Mouse (Mus musculus): ENCODE results near the gene Rnf183. TPM values are rescaled to one million over a fixed set of nuclear protein-coding genes. Genes with fewer than 3 reads are reported as not detected.
A peak's percentile ranks its signal among the peaks of the same experiment; 100 is the strongest.

Rnf183 gene
- total RNA-seq, 1 experiment: 0.89 TPM

- TF ChIP-seq CHD2 (IDR thresholded peaks at IDR 0.05; ENCODE audit: low read depth, low read length): no peak
- no peak for TF ChIP-seq ZC3H11A (IDR thresholded peaks at IDR 0.05; ENCODE audit: borderline replicate concordance, low read depth, low read length)
- no peak for TF ChIP-seq ZNF384 (IDR thresholded peaks at IDR 0.05; ENCODE audit: low read depth, low read length)
- TF ChIP-seq MAFK (IDR thresholded peaks at IDR 0.05; ENCODE audit: insufficient read depth, low read depth, low read length): no peak
- TF ChIP-seq HCFC1 (IDR thresholded peaks at IDR 0.05; ENCODE audit: borderline replicate concordance, insufficient read depth, low read length): no peak
- in situ Hi-C loops (cut with MboI; ENCODE audit: low sequenced_read_pairs in 2 of 2, unreplicated experiment in 2 of 2): no loop called here
Measured at GRCm38 (mm10) chr4:62418448-62418847, 16.6 kb downstream of the Rnf183 start.

GRCm38 (mm10) chr4:62411606-62412005 is 23.4 kb downstream of the Rnf183 start:
- H3K9ac ChIP-seq (ENCODE audit: insufficient read depth, low read depth, low read length, poor library complexity, severe bottlenecking): no peak overlapping the region

More at GRCm38 (mm10) chr4:62418448-62418847, 16.6 kb downstream of the Rnf183 start:
- Histone ChIP-seq H3K9ac (ENCODE audit: insufficient read depth, low read depth, low read length, poor library complexity, severe bottlenecking) (no peak overlapping the region), H3K27ac (ENCODE audit: insufficient read depth, low read depth, low read length, poor library complexity, severe bottlenecking) (no peak overlapping the region), H3K36me3 (ENCODE audit: control insufficient read depth, insufficient read depth, low read length, poor library complexity, severe bottlenecking) (peaks cover 60% of the 10 kb centered on the region), H3K4me3 (ENCODE audit: insufficient read depth in 1 of 2, low read depth in 1 of 2, low read length in 2 of 2, poor library complexity in 1 of 2, severe bottlenecking in 1 of 2) (no peak overlapping the region), H3K4me1 (ENCODE audit: control insufficient read depth in 2 of 2, insufficient read depth in 2 of 2, low read length in 2 of 2, poor library complexity in 1 of 2) (no peaks in the 10 kb centered on the region), H3K9me3 (ENCODE audit: control insufficient read depth, insufficient read depth, low read depth, low read length) (no peaks in the 10 kb centered on the region)
- no peak for DNase-seq (ENCODE audit: low read depth, low spot score)

GRCm38 (mm10) chr4:62410325-62410724 is 24.7 kb downstream of the Rnf183 start:
- DNase-seq (ENCODE audit: low read depth, low spot score): no peak
- H3K4me3 ChIP-seq (ENCODE audit: insufficient read depth in 1 of 2, low read depth in 1 of 2, low read length in 2 of 2, poor library complexity in 1 of 2, severe bottlenecking in 1 of 2): no peak overlapping the region; a peak in 1 of 4 replicates
- TF ChIP-seq HCFC1 (IDR thresholded peaks at IDR 0.05; ENCODE audit: borderline replicate concordance, insufficient read depth, low read length) (no peak), MAFK (IDR thresholded peaks at IDR 0.05; ENCODE audit: insufficient read depth, low read depth, low read length) (no peak), ZNF384 (IDR thresholded peaks at IDR 0.05; ENCODE audit: low read depth, low read length) (no peak), ZC3H11A (IDR thresholded peaks at IDR 0.05; ENCODE audit: borderline replicate concordance, low read depth, low read length) (no peak), CHD2 (IDR thresholded peaks at IDR 0.05; ENCODE audit: low read depth, low read length) (no peak)
- no peaks in the 10 kb centered on the region for H3K9me3 ChIP-seq (ENCODE audit: control insufficient read depth, insufficient read depth, low read depth, low read length)
- H3K9ac ChIP-seq (ENCODE audit: insufficient read depth, low read depth, low read length, poor library complexity, severe bottlenecking): no peak overlapping the region
- peaks cover 30% of the 10 kb centered on the region for H3K36me3 ChIP-seq (ENCODE audit: control insufficient read depth, insufficient read depth, low read length, poor library complexity, severe bottlenecking)
- in situ Hi-C loops (cut with MboI; ENCODE audit: low sequenced_read_pairs in 2 of 2, unreplicated experiment in 2 of 2): no loop called here
- H3K27ac ChIP-seq (ENCODE audit: insufficient read depth, low read depth, low read length, poor library complexity, severe bottlenecking): no peak overlapping the region
- H3K4me1 ChIP-seq (ENCODE audit: control insufficient read depth in 2 of 2, insufficient read depth in 2 of 2, low read length in 2 of 2, poor library complexity in 1 of 2): peaks cover 5% of the 10 kb centered on the region in 2 experiments; a peak in 3 of 4 replicates

More at GRCm38 (mm10) chr4:62411606-62412005, 23.4 kb downstream of the Rnf183 start:
- Histone ChIP-seq H3K4me1 (ENCODE audit: control insufficient read depth in 2 of 2, insufficient read depth in 2 of 2, low read length in 2 of 2, poor library complexity in 1 of 2) (peaks cover 0 to 5% of the 10 kb centered on the region in 2 experiments; a peak in 1 of 4 replicates), H3K36me3 (ENCODE audit: control insufficient read depth, insufficient read depth, low read length, poor library complexity, severe bottlenecking) (peaks cover 42% of the 10 kb centered on the region), H3K4me3 (ENCODE audit: insufficient read depth in 1 of 2, low read depth in 1 of 2, low read length in 2 of 2, poor library complexity in 1 of 2, severe bottlenecking in 1 of 2) (no peak overlapping the region), H3K9me3 (ENCODE audit: control insufficient read depth, insufficient read depth, low read depth, low read length) (no peaks in the 10 kb centered on the region), H3K27ac (ENCODE audit: insufficient read depth, low read depth, low read length, poor library complexity, severe bottlenecking) (no peak overlapping the region)
- in situ Hi-C loops (cut with MboI; ENCODE audit: low sequenced_read_pairs in 2 of 2, unreplicated experiment in 2 of 2): no loop called here
- TF ChIP-seq HCFC1 (IDR thresholded peaks at IDR 0.05; ENCODE audit: borderline replicate concordance, insufficient read depth, low read length) (no peak), ZNF384 (IDR thresholded peaks at IDR 0.05; ENCODE audit: low read depth, low read length) (no peak), MAFK (IDR thresholded peaks at IDR 0.05; ENCODE audit: insufficient read depth, low read depth, low read length) (no peak), ZC3H11A (IDR thresholded peaks at IDR 0.05; ENCODE audit: borderline replicate concordance, low read depth, low read length) (no peak), CHD2 (IDR thresholded peaks at IDR 0.05; ENCODE audit: low read depth, low read length) (no peak)
- DNase-seq (ENCODE audit: low read depth, low spot score): no peak

GRCm38 (mm10) chr4:62409615-62410014 is 25.4 kb downstream of the Rnf183 start:
- H3K9me3 ChIP-seq (ENCODE audit: control insufficient read depth, insufficient read depth, low read depth, low read length): no peaks in the 10 kb centered on the region
- in situ Hi-C loops (cut with MboI; ENCODE audit: low sequenced_read_pairs in 2 of 2, unreplicated experiment in 2 of 2): no loop called here
- H3K27ac ChIP-seq (ENCODE audit: insufficient read depth, low read depth, low read length, poor library complexity, severe bottlenecking): no peak overlapping the region
- no peak for DNase-seq (ENCODE audit: low read depth, low spot score)
- TF ChIP-seq MAFK (IDR thresholded peaks at IDR 0.05; ENCODE audit: insufficient read depth, low read depth, low read length) (no peak), ZC3H11A (IDR thresholded peaks at IDR 0.05; ENCODE audit: borderline replicate concordance, low read depth, low read length) (no peak), ZNF384 (IDR thresholded peaks at IDR 0.05; ENCODE audit: low read depth, low read length) (peak; percentile 65; the same call in 1 of the 2 replicates)
- H3K36me3 ChIP-seq (ENCODE audit: control insufficient read depth, insufficient read depth, low read length, poor library complexity, severe bottlenecking): peaks cover 27% of the 10 kb centered on the region
- H3K9ac ChIP-seq (ENCODE audit: insufficient read depth, low read depth, low read length, poor library complexity, severe bottlenecking): peak overlapping the region; percentile 99; the same call in 1 of the 2 replicates
- peaks cover 5 to 8% of the 10 kb centered on the region in 2 experiments; a peak in 3 of 4 replicates for H3K4me1 ChIP-seq (ENCODE audit: control insufficient read depth in 2 of 2, insufficient read depth in 2 of 2, low read length in 2 of 2, poor library complexity in 1 of 2)
- H3K4me3 ChIP-seq (ENCODE audit: insufficient read depth in 1 of 2, low read depth in 1 of 2, low read length in 2 of 2, poor library complexity in 1 of 2, severe bottlenecking in 1 of 2): peak overlapping the region; percentile 93 to 98

Measured in ES-E14 (cell line).